Mouse (Mus musculus) heart, postnatal 0 days (tissue): ENCODE data around the gene Actr1a. TPM values are rescaled to one million over a fixed set of nuclear protein-coding genes. Genes with fewer than 3 reads are reported as not detected.

Experiments
- ATAC-seq: fragments of 200-750 bp; cut with Nextera tagmentation; 2 replicates; pipeline ENCODE4 v1.8.0; 2017; ENCODE audit warnings: low read depth, moderate number of reproducible peaks, moderate library complexity; ENCODE audit not compliant: insufficient read depth
- DNase-seq: peaks from one replicate; pipeline ENCODE4 v3.0.0-alpha.2; 2016; ENCODE audit warnings: low spot score
- H3K27ac ChIP-seq: fragments of 300-500 bp; sonication (generic); 2 replicates; pipeline ENCODE4 v1.5.1; 2014; ENCODE audit warnings: low read depth, mild to moderate bottlenecking
- H3K27me3 ChIP-seq: fragments of 300-500 bp; sonication (generic); 2 replicates; pipeline ENCODE4 v1.6.1; 2014; ENCODE audit warnings: low read length, mixed read lengths; ENCODE audit not compliant: control insufficient read depth, insufficient read depth
- H3K36me3 ChIP-seq: fragments of 300-500 bp; sonication (generic); replicated peaks from 2 replicates; pipeline ENCODE4 v1.6.1; 2014; ENCODE audit warnings: low read length, mixed read lengths; ENCODE audit not compliant: control insufficient read depth, insufficient read depth
- H3K4me1 ChIP-seq: fragments of 300-500 bp; sonication (generic); 2 replicates; pipeline ENCODE4 v1.6.1; 2014; ENCODE audit warnings: antibody characterized with exemption; ENCODE audit not compliant: control insufficient read depth, insufficient read depth
- H3K4me2 ChIP-seq: fragments of 300-500 bp; sonication (generic); 2 replicates; pipeline ENCODE4 v1.6.1; 2014; ENCODE audit warnings: low read depth, mild to moderate bottlenecking, low read length, moderate library complexity
- H3K4me3 ChIP-seq: fragments of 300-500 bp; sonication (generic); 2 replicates; pipeline ENCODE4 v1.5.1; 2014; ENCODE audit warnings: low read depth, low read length
- H3K9ac ChIP-seq: fragments of 300-500 bp; sonication (generic); replicated peaks from 2 replicates; pipeline ENCODE4 v1.6.1; 2014; ENCODE audit warnings: low read depth, low read length, mixed read lengths
- H3K9me3 ChIP-seq: fragments of 300-500 bp; sonication (generic); replicated peaks from 2 replicates; pipeline ENCODE4 v1.6.1; 2016; ENCODE audit warnings: low read length; ENCODE audit not compliant: control insufficient read depth
- CTCF ChIP-seq: IDR thresholded peaks from 2 replicates; pipeline ENCODE4 v1.5.1; 2016; ENCODE audit warnings: antibody characterized with exemption, control low read depth, low read depth
- EP300 ChIP-seq: IDR thresholded peaks from 2 replicates; pipeline ENCODE4 v1.6.1; 2016; ENCODE audit warnings: antibody characterized with exemption, low read depth
- WGBS: fragments of 180-500 bp; shearing (Covaris S2); extraction: QIAGEN DNeasy Blood & Tissue Kit; methylation state at CpG from one replicate; pipeline ENCODE4 v1.1.7; 2014; 5-methylcytosine and 5-hydroxymethylcytosine counted together
- microRNA counts: library from miRNA; unstranded; fragments of <30 nt; microRNA quantifications from one replicate; lab custom pipeline; 2015
- microRNA-seq: library from miRNA; unstranded; fragments of <30 nt; microRNA quantifications from one replicate; pipeline ENCODE4, GENCODE M21; 2016
- polyA plus RNA-seq: library from polyadenylated mRNA; unstranded; fragments of >200 nt; fragmentation: Nextera tagmentation; extraction: Ambion mirVana; gene quantifications from 2 replicates; pipeline ENCODE4 v1.2.1, GENCODE M21; 2015
- total RNA-seq: library from RNA; depleted of rRNA; stranded (reverse); fragments of >200 nt; gene quantifications from 2 replicates; pipeline ENCODE4 v1.2.3, GENCODE M21; 2014; ENCODE audit warnings: low replicate concordance; rRNA removed

Actr1a gene
- total and polyA plus RNA-seq, 2 experiments from 2014 or later = 118 to 173 TPM

DNA sequence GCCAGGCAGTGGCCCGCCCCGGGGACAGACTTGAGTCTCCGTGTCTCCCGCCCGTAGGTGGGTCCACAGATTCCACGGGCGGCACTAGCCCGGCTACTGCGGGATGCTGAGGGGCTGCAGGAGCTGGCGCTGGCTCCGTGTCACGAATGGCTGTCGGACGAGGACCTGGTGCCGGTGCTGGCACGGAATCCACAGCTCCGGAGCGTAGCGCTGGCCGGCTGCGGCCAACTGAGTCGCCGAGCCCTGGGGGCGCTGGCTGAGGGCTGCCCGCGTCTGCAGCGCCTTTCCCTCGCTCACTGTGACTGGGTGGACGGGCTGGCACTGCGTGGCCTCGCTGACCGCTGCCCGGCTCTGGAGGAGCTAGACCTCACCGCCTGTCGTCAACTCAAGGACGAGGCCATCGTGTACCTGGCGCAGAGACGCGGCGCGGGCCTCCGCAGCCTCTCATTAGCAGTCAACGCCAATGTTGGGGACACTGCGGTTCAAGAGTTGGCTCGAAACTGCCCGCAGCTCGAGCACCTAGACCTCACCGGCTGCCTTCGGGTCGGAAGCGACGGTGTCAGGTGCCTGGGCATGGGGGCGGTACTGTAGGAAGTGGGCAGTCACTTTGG, 66.4 kb downstream of the Actr1a start:
- peaks cover 20% of the 10 kb centered on the region for H3K36me3 ChIP-seq
- peak overlapping the region; percentile 90 for H3K4me2 ChIP-seq
- peaks cover 10% of the 10 kb centered on the region for H3K4me1 ChIP-seq
- ATAC-seq = no peak
- peaks cover 32% of the 10 kb centered on the region for H3K27me3 ChIP-seq
- peak overlapping the region; percentile 82 for H3K27ac ChIP-seq
- H3K9ac ChIP-seq = peak overlapping the region; percentile 47
- H3K9me3 ChIP-seq = no peaks in the 10 kb centered on the region
- H3K4me3 ChIP-seq = peak overlapping the region; percentile 63
- no peak for DNase-seq
- TF ChIP-seq CTCF (no peak), EP300 (no peak)
- 2% methylated on average over 45 of the region's 54 CpGs for WGBS

DNA sequence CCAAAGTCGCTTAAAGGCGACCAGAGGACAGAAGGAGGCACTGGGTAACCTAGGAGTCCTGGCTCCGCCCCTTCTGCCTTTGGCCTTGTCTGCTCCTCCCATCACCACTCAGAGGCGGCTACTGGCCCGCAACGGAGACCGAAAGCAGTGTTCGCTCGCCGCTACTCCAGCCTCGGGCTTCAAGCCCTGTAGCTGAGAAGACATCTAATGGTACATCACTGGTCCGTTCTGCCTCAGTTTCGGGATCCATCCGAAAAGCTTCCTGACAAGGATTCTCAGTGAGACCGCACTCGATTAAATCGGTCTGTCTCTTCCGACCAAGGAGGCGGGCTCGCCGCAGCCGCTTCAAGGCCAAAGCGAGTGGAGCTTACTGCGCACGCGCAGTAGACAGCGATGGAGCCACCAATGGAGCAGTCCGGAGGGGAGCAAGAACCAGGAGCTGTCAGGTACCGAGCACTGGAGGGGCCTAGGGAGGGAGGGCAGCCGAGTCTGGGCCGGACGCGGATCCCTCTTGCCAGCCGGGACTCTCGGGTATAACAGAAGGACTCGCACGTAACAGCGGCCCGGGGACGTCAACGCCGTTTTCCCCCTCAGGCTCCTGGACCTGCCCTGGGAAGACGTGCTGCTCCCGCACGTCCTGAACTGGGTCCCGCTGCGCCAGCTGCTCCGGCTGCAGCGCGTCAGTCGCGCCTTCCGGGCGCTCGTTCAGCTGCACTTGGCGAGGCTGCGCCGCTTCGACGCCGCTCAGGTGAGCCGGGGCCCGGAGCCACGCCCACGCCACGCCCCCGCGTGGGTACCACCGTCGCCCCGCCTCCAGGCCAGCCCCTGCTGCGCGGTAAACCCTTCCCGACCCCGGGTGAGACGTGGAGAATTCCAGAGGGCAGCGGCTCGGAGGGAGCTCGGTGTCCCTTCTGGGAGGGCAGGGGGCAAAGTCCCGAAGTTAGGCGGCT, 67.2 kb downstream of the Actr1a start, which contains the start of gene Fbxl15:
Fbxl15 (plus strand) TSS at position 104 of the 950 bp plus-strand sequence.
- TF ChIP-seq EP300 (no peak), CTCF (no peak)
- Histone ChIP-seq H3K36me3 (peaks cover 20% of the 10 kb centered on the region), H3K4me2 (peak within 1 kb of the TSS; percentile 90), H3K4me3 (peak within 1 kb of the TSS; percentile 63), H3K27me3 (peaks cover 40% of the 10 kb centered on the region), H3K9ac (peak within 1 kb of the TSS; percentile 47), H3K27ac (peak within 1 kb of the TSS; percentile 82), H3K9me3 (no peaks in the 10 kb centered on the region), H3K4me1 (peaks cover 10% of the 10 kb centered on the region)
- under 1% methylated on average over 74 of the region's 81 CpGs for WGBS
- DNase-seq = peak; percentile 95
- ATAC-seq = peak; percentile 89

DNA sequence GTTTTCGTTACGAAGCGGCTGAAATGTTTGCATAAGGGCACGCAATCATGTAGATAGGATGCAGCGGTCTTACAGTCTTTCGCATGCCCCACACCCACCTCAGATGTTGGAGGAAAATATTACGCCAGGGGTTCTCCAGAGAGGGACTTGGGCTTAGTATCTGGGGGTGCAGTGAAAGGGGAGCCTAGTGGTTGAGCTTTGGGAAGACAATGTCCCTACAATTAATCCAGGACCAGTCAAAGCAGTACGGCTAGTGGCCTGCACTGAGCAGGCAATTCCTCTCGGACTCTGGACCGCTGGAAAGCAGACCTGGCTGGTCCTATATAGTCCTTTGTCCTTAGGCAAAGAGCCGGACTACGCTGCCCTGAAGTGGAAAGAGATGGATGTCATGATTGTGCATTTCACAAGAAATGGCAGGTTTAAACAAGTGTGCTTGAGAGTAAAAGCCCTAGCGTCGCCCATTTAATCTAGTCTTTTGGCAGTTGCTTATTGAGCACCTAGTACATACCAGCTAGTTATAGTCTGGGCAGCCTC, 68.0 kb downstream of the Actr1a start:
- Histone ChIP-seq H3K9me3 (no peaks in the 10 kb centered on the region), H3K27me3 (peaks cover 47% of the 10 kb centered on the region), H3K9ac (peak overlapping the region; percentile 47), H3K36me3 (peaks cover 20% of the 10 kb centered on the region), H3K4me3 (peak overlapping the region; percentile 63), H3K4me1 (peaks cover 10% of the 10 kb centered on the region), H3K27ac (peak overlapping the region; percentile 82; the same call in 1 of the 2 replicates), H3K4me2 (peak overlapping the region; percentile 90)
- 30% methylated on average over 14 of the region's 14 CpGs for WGBS
- no peak for TF ChIP-seq CTCF
- no peak for DNase-seq
- ATAC-seq = no peak

MicroRNAs encoded within 50 kb of the gene (microRNA counts, 519-probe panel; counts per million panel counts)
- microRNA mmu-miR-146b (lab: Ali Mortazavi, UCI) = 2,055 counts per million, percentile 19 among the panel's probes with 10 or more counts

Small RNA genes within 50 kb of the gene (microRNA-seq; reads per million reads assigned to microRNA genes)
- gene Mir146b = 1.1 reads per million

Other genes starting within 250 kb of the Actr1a start
- gene Pitx3, start 247.4 kb downstream of the Actr1a start, total RNA-seq = not detected in 2 replicates
- not detected in 2 replicates for gene Pitx3, start 247.4 kb downstream of the Actr1a start, polyA plus RNA-seq
- 39.7 and 46.8 TPM in 2 replicates for gene Gbf1, start 243.2 kb downstream of the Actr1a start, total RNA-seq
- 27.5 and 29.0 TPM in 2 replicates for gene Gbf1, start 243.2 kb downstream of the Actr1a start, polyA plus RNA-seq
- gene Nfkb2, start 91.4 kb downstream of the Actr1a start, total RNA-seq = 26.9 and 28.8 TPM in 2 replicates
- gene Nfkb2, start 91.4 kb downstream of the Actr1a start, polyA plus RNA-seq = 6.6 and 7.2 TPM in 2 replicates
- 0.97 and 13.4 TPM in 2 replicates for gene Psd, start 68.6 kb downstream of the Actr1a start, total RNA-seq
- 1.7 and 2.2 TPM in 2 replicates for gene Psd, start 68.6 kb downstream of the Actr1a start, polyA plus RNA-seq
- 10.4 and 13.3 TPM in 2 replicates for gene Fbxl15, start 67.6 kb downstream of the Actr1a start, total RNA-seq
- 11.5 and 12.2 TPM in 2 replicates for gene Fbxl15, start 67.6 kb downstream of the Actr1a start, polyA plus RNA-seq
- 91.7 and 114 TPM in 2 replicates for gene Cuedc2, start 57.0 kb downstream of the Actr1a start, total RNA-seq
- 129 and 136 TPM in 2 replicates for gene Cuedc2, start 57.0 kb downstream of the Actr1a start, polyA plus RNA-seq
- 5.2 and 21.8 TPM in 2 replicates for gene Mfsd13a, start 54.6 kb downstream of the Actr1a start, total RNA-seq
- 3.2 and 3.7 TPM in 2 replicates for gene Mfsd13a, start 54.6 kb downstream of the Actr1a start, polyA plus RNA-seq
- 1.5 TPM in 1 of 2 replicates, not detected in the other for gene 2310034G01Rik, start 45.4 kb downstream of the Actr1a start, total RNA-seq
- gene 2310034G01Rik, start 45.4 kb downstream of the Actr1a start, polyA plus RNA-seq = 1.1 and 1.3 TPM in 2 replicates
- 10.4 and 11.0 TPM in 2 replicates for gene Sufu, start 1.1 kb upstream of the Actr1a start, total RNA-seq
- gene Sufu, start 1.1 kb upstream of the Actr1a start, polyA plus RNA-seq = 9.2 and 9.5 TPM in 2 replicates
- gene Trim8, start 106.0 kb upstream of the Actr1a start, total RNA-seq = 35.9 and 48.3 TPM in 2 replicates
- gene Trim8, start 106.0 kb upstream of the Actr1a start, polyA plus RNA-seq = 14.3 and 14.6 TPM in 2 replicates
- gene Arl3, start 177.4 kb upstream of the Actr1a start, total RNA-seq = 37.2 and 38.2 TPM in 2 replicates
- 79.5 and 80.6 TPM in 2 replicates for gene Arl3, start 177.4 kb upstream of the Actr1a start, polyA plus RNA-seq
- gene Sfxn2, start 177.6 kb upstream of the Actr1a start, total RNA-seq = 4.2 and 5.9 TPM in 2 replicates
- 4.6 and 5.1 TPM in 2 replicates for gene Sfxn2, start 177.6 kb upstream of the Actr1a start, polyA plus RNA-seq
- gene Wbp1l, start 203.3 kb upstream of the Actr1a start, total RNA-seq = 72.8 and 89.7 TPM in 2 replicates
- 34.4 and 36.4 TPM in 2 replicates for gene Wbp1l, start 203.3 kb upstream of the Actr1a start, polyA plus RNA-seq